Mouse (Mus musculus): ENCODE data around the gene Dkk2.

Dkk2 gene

DNA sequence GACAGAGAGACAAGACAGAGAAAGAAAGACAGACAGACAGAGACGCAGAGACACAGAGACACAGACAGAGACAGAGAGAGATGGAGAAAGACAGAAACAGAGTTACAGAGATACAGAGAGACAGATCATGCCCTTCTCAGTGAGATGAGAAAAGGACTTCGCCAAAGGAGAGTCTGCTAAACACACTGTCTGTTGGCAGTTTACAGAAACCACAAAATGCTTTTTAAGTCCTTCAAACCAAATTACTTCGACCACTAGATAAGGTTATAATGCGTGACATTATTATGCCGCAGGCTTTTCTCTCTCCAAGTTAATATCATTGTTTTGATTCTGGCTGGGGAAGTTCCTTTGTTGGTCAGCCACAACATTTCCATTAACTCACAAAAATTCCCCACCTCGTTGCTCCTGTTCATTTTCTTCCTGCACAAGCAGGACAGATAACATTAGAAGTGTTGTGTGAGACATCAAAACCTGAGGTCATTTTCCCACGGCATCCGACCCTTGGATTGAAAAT, 40.2 kb downstream of the Dkk2 start:
- no peak for DNase-seq (ENCODE audit: extremely low spot score)

DNA sequence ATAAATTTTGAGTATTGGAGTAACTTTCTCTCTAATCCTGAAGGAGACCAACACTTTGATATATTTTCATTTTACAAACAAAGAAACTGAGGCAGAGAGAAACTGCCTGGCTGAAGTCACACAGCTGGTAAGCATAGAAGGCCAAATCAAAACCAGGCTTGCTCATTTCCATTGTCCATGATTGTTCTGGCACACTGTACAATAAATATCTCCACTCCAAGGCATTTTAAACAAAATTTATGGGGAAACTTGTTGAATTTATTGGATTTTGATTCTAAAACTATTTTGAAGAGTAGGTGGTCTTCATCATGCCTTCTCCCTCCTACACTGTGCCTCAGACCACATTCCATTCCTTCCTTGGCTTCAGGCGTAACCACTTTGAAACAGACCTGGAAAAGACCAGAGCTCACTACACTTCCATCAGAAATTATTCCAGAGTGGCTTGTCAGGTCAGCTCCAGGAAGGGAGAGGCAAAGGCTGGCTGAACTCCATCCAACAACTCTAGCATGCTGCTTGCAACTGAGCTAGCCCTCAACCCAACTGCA, 44.7 kb downstream of the Dkk2 start:
- no peak for DNase-seq (ENCODE audit: extremely low spot score)

GRCm38 (mm10) chr3:132130781-132131180, 45.7 kb downstream of the Dkk2 start:
- DNase-seq (ENCODE audit: extremely low spot score), result no peak

DNA sequence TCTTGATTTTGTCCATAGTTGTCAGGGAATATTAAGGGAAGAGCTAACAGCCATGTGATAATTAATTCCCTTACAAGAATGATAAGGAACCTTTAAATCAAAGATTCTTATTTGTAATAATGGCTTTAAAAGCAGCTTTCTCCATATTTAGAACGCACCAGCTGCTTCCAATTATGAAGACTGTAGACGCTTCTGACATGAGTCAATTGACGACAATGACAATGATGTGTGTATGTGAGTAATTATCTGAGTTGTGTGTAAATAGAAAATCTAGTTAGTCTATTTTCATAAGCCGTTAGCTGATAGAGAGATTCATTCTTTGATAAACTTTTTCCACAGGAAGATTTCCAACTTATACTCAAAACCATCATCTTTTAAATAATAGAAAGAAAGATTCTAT, 46.8 kb downstream of the Dkk2 start:
- no peak for DNase-seq (ENCODE audit: extremely low spot score)

DNA sequence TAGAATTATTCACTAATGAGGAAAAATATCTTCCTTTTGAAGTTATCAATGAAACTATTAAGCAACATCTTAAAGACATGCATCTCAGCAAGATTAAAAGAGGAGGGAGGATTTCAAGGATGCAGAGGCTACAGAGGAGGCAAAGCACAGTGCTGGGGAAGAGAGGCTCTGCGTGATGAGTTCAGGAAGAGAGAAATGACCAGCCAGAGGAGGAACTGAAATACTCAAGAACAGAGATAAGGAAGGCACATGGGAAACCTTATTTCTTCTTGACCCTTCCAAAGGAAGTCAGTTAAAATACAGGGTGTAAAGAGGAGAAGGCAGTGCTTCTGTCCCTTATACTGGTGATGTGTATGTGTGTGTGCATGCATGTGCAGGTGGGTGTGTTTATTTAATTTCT, 49.4 kb downstream of the Dkk2 start:
- DNase-seq (ENCODE audit: extremely low spot score), result no peak

DNA sequence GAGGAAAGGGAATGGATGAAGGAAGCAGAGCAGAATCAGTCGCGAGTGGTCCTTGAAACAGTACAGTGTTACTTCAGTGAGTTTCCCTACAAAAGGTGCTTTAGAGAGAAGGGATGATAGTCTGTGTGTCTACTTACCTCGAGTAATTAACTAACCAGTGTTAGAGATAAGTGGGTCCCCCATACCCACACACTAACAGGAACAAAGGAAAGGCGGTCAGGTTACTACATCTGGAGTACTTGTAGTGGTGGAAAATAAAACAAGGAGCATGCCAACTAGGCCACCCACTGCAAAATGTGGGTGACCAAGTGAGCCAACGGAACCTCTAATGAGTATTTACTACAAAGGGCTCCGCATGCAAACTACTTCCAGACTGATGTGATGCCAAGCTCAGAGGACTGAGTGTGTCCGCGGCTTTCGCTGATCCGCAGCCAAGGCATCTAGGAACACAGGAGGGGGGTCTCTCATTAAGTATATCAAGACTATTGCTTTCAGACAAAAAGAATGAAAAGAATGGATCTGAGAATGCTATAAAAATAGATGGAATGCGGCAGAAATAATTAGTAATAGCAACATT, 52.8 kb downstream of the Dkk2 start:
- DNase-seq (ENCODE audit: extremely low spot score), result no peak

DNA sequence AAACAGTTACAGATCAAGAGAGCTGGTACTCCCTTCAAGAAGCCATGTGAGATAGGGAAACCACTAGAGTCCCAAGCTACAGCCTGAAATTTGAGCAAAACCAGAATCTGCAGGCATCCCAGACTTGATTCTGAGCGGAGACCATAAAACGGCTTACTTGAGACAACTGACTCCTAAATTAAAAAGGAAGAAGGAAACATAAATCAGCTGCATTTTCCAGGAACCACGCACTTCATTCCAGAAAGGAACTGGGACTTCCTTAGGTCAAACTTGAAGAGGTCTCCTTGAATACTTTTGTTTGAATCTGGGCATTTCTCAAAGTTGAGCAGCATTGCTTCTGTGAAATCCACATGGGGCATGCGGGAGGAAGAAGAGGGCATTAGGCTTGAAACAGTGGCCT, 55.9 kb downstream of the Dkk2 start:
- no peak for DNase-seq (ENCODE audit: extremely low spot score)

- DNase-seq (ENCODE audit: extremely low spot score), result no peak
These were observed 64.4 kb downstream of the Dkk2 start for GRCm38 (mm10) chr3:132149446-132150025.

DNA sequence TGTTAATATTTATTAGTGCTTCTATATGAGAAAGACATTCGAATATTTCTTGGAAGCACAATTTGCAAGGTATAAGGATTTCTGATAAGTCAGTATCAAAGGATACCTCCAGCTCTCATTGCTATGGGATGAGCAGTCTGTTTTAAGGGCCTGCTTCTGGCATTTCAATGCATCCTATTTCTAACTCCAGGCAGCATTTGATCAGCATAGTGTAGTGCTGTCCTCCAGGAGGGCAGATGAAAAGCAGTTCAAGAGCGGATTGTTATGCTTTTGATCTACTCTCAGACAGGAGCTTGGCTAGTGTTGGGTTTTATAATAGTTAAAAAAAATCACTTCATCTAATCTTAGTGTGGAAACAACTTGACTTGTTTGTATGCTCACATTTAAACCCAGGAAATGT, 73.7 kb downstream of the Dkk2 start:
- no peak for DNase-seq (ENCODE audit: extremely low spot score)

DNA sequence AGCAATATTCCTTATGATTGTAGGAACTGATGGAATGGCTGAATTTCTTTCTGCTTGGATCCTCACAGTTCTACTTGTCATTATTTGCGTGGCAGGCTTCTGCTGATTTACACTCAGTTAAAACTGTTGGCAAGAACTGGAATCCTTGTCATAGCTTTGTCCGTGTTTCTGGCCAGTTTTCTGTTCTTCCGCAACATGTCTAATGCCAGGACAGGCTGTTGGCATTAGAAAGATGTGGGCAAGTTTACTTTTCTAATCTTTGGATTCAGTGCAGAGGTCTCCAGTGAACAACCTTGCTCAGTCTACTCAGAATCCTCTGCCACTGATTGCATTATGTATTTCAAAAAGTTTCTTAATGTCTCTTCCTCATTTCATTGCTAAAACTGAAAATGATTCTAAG, 83.8 kb downstream of the Dkk2 start:
- DNase-seq (ENCODE audit: extremely low spot score), result no peak

GRCm38 (mm10) chr3:132186888-132187552, 101.9 kb downstream of the Dkk2 start:
- no peak for DNase-seq (ENCODE audit: extremely low spot score)

DNA sequence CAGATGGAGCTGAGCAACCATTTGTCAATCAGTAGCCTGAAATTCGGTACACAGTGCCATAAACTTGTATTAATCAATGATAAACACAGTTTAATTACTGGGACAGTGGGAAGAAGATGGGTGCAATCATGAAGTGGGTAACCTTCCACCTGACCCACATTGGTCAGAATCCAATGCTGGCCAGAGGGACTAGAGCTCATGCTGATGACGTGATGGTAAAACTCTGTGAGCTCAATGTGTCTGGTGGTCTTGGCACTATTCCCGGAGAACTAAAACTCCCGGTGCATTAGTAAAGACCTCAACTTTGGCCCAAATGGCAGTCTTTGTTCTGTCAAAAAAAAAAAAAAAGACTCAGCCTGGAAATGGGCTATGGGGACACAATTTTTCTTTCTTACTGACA, 116.9 kb downstream of the Dkk2 start:
- no peak for DNase-seq (ENCODE audit: extremely low spot score)

DNA sequence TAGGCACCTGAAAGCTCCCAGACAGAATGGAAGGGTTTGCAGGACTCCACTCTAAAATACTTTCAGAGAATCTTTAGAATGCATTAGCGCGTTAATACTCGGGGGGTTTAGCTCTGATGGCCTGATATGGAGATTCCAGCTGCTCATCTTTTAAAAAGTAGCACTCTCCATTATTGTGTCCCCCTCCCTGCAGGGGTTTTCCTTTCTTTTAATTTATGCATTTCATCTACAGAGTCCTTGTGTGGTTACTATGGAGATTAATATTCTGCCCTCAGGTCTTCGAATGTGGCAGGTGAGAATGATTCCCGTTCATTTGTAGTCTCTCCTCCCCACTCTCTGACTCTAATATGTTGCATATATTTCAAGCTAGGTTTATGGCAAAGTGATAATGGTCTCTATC, 117.6 kb downstream of the Dkk2 start:
- no peak for DNase-seq (ENCODE audit: extremely low spot score)

DNA sequence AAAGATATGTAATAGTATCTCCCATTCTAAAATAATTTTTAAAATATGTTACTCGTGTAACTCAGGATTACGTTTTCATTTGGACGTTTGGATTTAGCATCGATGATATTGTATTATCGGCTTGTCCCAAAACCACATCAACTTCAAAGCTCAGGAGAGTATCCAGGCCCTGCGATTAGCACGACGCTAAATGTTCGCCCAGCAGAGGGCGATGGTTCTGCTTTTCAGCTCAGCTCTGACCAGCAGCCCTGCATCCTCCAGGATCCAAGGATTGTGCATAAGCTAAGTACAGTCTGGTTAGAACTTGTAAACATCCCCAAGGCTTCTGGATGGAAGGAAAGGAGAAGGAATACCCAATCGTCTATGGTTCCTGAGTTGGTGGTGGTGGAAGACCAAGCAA, 122.4 kb downstream of the Dkk2 start:
- peak; percentile 45 for DNase-seq (ENCODE audit: extremely low spot score)

GRCm38 (mm10) chr3:132211260-132211659, 126.2 kb downstream of the Dkk2 start:
- no peak for DNase-seq (ENCODE audit: extremely low spot score)

DNA sequence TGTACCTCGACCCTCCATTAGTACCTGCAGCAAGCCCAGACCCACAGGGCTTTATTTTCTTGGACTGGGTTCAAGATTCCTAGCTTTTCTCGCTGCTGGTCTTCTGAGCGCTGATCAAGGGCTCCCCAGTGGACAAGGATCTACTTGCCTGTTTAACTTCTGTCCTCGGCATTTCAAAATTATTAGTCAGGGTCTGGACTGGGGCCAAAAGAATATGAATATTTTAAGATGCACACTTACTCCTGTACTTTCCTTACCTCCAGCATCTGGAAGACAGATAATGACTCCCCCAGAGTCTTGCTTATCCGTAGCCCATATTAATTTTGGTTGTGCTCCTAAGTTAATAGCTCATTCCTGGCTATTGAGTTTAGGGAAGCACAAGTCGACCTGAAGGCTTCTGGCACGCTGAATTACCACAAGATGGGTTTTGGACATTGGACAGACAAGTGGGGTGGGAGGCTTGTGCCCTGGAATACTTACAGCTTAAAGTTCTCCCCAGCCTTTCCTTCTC, 134.9 kb downstream of the Dkk2 start:
- no peak for DNase-seq (ENCODE audit: extremely low spot score)

- no peak for DNase-seq (ENCODE audit: extremely low spot score)
These were observed 142.5 kb downstream of the Dkk2 start for GRCm38 (mm10) chr3:132227622-132228021.

Data from embryo, embryonic 9.5 days (tissue).